Mouse (Mus musculus): Measurements from ENCODE around the gene Mapk12.

Gene Mapk12

DNA sequence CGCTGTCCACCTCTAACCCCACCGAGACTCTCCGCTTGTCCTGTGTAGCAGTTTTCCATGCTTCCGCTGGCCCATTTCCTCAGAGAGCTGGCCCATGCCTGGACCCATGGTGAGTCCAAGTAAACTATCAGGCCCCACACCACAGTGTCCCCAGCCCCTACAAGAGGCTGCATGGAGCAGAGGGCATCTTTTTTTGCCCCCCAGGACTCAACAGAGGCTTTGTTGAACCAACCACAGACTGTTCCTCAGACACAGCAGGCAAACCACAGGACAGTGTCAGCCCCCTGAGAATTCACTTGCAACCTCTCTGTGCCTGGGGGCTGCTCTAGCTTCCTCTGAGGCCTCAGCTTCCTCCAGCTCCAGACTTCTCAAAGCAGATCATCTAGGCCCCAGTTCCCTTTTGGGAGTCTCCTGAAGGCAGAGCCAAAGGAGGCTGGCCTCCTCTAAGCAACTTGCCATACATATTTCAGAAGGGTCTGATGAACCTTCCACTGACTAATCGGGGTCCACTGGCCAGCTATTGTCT is 31.1 kb upstream of the Mapk12 start:
- DNase-seq (ENCODE audit: low spot score in 2 of 2): peak in 1 of 2 experiments; percentile 14

DNA sequence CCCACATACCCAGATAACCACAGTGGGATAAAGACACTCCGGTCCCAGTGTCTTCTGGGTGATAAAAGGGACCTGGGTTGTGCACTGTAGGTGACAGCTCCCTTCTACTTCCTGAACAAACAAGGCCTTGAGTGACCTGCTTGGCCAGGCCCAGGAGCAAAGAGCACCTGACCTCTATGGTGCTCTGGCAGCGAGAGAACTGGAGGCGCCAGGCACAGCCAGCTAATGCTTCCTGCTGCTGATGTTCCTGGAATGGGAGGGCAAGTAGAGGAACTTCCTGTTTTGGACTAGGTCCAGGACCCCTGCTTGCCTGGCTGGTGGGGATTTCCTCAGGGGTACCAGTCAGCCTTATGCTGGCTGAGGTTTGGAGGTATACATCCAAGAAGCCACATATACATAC is 29.6 kb upstream of the Mapk12 start:
- DNase-seq (ENCODE audit: low spot score in 2 of 2): peak; percentile 56 to 61

DNA sequence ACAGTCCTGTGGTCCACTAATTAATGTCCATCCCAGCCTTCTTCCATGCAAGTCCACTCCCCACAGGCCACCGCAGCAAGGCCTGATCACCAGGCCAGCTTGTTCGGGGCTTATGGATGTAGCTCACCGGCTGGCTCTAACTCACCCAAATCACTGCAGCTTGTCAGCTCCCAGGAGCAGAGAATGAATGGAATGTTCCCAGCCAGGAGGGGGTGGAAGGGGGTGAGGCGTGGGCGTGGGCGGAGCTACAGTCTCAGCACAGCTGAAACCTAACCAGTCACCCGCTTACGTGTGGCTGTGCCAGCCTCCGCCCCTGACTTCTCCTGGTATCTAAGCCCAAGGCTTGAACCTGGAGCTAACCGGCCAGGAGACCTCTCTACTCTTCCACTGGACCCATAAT is 28.9 kb upstream of the Mapk12 start:
- peak; percentile 81 to 88 for DNase-seq (ENCODE audit: low spot score in 2 of 2)

DNA sequence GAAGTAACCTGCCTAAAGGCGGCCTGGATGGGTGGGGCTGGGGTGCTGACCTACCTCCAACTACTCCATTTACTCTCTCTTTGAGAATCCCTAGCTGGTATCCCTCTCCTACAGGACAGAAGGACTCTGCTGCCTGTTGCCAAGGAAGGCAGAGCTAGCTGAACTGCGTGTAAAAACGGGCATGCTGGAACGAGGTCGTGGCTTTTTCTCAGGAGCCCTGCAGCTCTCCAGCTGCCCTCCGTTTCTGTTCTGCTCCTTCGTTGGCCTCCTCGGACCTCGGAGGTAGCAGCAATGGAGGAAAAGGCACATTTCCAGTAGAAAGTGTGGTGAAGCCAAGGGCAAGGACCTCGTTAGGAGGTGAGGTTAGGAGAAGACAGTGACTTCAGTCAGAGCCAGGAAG is 28.4 kb upstream of the Mapk12 start:
- DNase-seq (ENCODE audit: low spot score in 2 of 2): no peak

DNA sequence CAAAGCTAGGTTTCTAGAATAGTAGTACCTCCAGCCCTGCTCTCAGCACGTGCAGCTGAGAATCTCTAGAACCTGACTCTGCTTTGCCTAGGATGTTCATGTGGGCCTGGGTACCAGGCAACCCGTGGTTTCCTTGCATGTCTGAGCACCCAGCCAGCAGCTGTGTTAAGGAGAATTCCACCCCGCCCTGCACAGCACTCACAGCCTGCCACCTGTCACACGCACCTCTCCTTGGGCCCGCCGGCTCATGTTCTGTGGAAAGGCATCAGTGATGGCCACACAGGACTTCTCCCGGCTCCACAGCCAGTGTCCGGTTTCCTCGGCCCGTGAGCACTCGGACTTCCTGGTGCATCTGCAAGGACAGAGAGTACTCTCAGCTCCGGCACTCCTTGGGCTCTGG is 25.0 kb upstream of the Mapk12 start:
- no peak for DNase-seq (ENCODE audit: low spot score in 2 of 2)

DNA sequence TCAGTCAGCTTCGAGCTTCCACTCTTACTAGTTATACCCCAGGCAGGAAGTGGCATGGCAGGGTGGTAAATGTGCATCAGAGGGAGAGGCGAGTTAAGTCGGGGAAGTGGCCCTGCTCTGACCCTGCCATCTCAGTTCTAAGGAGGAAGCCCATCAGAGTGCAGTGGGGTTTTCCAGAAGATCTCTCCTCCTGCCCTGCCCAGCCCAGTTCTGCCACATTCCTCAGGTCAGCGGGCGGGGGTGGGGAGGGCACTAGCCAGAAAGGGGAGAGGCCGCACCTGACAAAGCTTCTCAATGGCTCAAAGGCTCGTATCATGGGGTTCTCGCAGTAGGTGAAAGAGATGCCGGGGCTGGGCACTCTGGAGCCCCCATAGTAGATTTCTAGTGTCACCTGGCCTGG is 20.9 kb upstream of the Mapk12 start:
- no peak for DNase-seq (ENCODE audit: low spot score in 2 of 2)

DNA sequence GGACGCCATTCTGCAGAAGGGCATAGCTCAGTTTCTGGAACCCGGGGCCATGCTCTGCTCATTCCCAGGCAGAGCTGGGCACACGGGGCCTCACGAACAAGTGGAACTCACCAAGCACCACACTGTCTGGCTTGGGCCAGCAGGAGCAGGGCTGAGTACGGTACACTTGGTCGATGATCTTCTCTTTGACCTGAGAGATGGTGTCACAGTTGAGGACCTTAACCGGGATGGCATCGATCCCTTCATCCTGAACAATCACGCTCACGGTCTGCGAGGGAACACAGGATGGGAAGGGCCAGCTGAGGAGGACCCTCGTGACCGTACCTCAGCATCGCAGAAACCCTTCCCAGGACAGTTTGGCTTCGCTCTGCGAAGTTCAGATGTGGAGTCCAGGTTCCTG is 18.0 kb upstream of the Mapk12 start:
- DNase-seq (ENCODE audit: low spot score in 2 of 2): no peak

DNA sequence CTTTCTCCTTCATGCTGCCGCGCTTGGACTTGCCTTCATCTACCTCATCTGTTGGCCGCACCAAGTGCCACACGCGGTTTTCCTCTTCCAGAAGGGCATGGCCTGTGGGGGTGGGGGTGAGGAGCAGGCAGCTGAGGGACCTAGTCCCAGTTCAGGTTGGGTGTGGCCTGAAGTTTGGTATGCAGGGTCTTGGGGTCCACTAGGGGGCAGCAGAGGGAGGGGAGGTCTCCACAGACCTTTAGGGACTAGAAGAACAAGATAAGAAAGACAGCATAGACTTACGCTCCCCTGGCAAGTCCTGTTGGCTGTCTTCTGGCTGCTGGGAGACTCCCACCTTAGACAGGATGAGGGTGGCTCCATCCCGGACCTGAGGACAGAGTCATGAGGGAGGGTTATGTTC is 17.5 kb upstream of the Mapk12 start:
- peak; percentile 69 to 73 for DNase-seq (ENCODE audit: low spot score in 2 of 2)

DNA sequence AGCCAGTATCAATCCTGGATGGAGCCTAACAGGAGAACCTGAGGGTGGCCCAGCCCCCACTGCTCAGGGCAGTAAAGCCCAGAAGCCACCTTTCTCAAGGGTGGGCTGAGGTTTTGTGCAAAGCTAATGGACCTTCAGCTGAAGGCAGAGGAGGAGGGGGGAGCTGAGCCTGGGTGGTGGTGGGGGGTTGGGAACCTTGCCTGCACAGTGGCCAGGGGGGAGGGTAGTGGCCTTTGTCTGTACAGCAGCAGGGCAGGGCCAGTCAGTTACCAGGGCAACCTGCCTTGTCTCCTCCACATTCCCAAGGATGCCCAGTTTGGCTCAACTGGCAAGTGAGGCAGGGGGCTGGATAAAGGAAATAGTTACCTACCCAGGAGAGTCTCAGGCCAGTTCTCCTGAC is 11.8 kb upstream of the Mapk12 start:
- no peak for DNase-seq (ENCODE audit: low spot score in 2 of 2)

DNA sequence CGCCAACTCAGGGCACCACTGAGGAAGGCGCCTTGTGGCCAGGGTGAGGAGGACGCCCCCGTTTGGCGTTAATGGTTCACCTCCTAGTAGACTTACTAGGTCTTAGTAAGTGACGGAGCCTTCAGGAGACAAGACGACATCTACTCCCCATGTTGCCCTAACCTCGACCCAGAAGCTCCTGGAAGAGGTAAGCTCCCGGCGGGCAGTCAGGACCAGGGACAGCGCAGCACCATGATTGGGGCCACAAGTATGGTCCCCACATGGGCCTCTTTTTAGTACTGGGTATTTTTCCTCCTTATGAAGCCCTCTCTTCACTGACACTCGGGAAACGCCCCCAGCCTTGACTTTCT is 9.5 kb upstream of the Mapk12 start:
- DNase-seq (ENCODE audit: low spot score in 2 of 2): no peak

DNA sequence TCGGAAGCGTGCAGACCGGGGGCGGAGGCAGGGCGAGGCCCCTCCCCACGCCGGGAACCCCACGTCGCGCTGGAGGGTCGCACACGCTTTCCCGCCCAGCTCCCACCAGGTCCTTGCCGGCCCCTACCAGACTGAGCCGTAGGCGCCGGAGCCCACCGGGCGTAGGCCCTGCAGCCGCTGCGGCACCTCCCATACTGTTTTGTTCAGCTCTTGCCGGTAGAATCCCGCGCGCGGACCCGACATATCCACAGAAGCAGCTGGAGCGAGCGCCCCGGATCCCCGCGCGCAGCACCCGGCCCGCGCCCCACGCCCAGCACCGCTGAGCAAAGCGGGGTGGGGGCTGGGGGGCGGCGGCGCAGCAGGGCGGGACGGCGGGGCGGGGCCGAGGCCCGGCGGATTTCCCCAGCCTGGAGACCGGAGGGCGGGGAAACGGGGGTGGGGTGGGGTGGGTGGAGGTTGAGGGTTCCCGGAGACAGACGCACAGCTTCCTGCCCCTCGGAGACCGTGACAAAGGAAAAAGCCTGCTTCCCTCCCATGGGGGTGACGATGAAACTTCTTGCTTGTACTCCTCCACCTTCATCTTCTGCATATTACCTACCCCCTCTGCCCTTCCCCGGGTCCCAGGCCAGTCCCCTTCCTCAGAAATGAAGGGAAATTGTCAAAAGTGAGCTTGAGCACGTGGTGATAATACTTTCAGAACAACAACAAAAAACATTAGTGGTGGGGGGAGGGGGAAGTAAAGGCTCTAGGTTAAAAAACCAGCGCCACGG is 9.0 kb upstream of the Mapk12 start, which contains the start of gene Mapk11:
Gene Mapk11 (minus strand): TSS at position 358 of the 770 bp plus-strand sequence.
- peak; percentile 52 to 64 for DNase-seq (ENCODE audit: low spot score in 2 of 2)

DNA sequence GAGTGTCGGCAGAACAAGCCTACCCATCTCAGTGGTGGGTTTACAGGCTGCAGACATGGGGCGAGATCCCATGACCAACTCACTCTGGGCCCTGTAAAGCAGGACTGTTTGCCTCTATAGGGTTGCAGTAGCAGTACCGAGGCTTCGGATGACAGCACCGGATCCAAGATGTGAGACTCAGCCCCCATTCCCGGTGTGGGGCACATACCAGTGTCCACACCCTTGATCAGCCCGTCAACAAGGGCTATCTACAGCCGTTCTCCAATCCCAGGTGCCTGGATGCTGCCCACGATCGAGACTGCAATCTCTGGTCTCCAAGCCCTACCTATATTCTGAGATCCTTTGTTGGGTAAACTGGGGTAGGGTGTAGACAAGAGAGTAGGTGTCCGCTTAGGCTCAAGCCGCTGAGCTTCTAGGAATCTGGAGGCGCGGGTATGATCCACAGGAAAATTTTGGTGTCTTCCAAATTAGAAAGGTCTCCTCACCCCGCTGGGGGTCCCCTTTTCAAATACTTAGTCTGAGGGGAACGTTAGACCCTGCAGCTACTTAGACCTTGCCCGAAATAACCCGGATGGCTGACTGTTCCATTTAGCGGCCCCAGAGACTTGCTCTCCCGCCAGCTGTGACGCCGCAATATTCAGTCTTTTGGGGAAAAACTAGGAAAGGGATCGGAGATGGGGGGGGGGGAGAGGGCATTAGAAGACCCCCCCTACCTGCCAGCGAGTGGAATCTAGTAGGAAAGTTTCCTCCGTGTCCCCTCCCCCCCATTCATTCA is 8.2 kb upstream of the Mapk12 start:
- DNase-seq (ENCODE audit: low spot score in 2 of 2): no peak

DNA sequence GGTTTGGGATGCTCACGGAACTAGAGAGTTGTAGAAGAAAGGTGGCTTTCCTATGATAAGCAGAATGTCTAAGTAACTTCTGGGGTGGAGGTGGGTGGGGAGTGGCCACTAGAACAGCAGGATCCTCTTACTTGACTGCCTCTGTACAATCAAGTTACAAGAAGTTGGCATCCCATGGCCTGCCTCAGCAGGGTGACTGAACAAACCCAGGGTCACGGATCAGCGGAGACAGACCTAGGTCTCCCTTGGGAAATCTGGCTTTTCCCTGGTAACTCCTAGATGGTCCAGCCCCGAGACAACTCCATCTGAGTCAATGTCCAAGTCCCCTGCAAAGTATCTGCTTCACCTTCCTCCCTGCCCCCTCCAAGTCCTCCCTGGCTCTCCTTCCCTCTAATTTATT is 7.4 kb upstream of the Mapk12 start:
- no peak for DNase-seq (ENCODE audit: low spot score in 2 of 2)

DNA sequence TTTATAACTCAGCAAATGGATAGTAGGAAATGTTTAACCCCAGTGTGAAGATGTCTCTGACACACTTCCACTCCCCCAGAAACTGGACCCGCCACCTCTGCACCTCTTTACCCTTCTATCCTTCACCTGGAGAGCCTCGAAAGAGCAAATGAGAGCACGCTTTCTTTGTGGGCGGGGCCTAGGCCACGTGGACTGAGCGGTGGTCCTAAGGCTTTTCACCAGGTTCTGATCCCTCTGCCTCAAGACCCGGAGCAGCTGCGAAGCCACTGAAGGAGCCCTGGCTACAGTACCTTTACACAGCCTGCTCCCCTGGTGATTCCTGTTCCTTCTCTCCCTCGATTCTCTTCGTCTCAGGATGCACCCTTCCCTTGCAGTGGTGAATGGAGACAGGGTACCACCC is 7.0 kb upstream of the Mapk12 start:
- no peak for DNase-seq (ENCODE audit: low spot score in 2 of 2)

DNA sequence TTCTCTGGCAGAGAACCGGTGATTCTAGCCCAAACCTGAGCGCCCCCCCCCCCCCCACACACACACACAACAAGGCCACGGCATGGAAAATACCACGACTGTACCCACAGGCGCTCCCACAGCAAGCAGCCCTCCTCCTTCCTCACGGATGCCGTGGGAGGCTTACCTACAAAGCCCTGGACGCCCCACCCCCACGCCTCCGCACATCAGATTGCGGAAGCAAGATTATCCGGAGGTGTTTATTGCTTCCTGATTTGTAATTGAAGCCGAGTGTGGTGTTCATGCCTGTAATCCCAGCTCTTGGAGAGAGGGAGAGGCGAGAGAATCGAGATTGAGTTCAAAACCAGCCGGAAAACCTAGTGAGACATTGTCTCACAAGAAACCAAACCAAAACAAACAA is 6.5 kb upstream of the Mapk12 start:
- DNase-seq (ENCODE audit: low spot score in 2 of 2): no peak

DNA sequence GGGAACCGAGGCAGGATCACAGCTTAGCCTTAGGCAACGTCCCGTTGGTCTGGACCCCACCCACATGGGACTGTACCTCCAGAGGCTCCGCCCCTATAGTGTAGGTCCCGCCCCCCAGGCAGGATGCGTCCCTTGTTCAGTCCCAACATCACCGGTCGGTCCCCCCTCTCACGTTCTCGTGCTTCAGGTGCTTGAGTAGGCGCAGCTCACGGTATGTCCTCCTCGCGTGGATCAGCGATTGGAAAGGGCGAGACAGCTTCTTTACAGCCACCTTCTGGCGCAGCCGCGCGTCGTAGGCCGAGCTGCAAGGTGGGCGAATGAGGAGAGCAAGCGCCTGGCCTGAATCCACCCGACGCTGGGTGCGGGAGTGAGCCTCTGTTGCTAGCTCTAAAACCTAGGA is 6.0 kb upstream of the Mapk12 start:
- DNase-seq (ENCODE audit: low spot score in 2 of 2): no peak

DNA sequence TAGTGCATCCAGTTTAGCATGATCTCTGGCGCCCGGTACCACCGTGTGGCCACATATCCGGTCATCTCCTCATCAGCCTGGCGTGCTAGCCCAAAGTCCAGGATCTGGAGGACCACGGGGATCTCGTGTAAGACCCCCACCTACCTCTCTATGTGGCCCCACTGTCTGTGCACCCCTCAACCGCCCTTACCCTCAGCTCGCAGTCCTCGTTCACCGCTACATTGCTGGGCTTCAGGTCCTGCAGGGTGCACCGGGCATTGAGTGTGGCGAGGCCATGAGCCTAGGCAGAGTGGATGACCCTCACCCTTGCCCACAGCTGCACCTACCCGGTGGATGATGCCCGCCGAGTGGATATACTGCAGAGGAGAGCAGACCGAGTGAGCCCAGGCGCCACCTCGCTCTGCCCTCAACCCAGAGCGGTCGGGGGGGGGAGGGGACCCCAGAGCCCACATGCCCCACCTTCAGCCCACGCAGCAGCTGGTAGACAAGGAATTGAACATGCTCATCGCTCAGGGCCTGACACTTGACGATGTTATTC is 5.4 kb upstream of the Mapk12 start:
- DNase-seq (ENCODE audit: low spot score in 2 of 2): no peak

DNA sequence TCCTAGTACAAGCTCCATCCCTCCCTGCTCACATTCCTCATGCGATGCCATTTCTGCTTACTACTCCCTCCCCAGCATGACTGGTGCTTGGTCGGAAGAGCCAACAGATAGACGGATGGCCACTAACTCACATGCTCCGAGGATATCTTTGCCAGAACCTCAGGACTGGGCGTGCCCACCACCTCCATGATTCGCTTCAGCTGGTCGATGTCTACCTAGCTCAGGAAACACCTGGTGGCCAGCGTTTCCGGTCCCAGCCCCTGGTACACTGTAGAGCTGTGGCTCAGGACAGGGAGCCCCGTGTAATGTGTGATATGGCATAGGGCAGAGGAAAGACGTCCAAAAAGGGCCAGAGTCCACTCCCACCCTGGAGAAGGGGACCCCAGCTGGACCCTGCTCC is 4.5 kb upstream of the Mapk12 start:
- no peak for DNase-seq (ENCODE audit: low spot score in 2 of 2)

DNA sequence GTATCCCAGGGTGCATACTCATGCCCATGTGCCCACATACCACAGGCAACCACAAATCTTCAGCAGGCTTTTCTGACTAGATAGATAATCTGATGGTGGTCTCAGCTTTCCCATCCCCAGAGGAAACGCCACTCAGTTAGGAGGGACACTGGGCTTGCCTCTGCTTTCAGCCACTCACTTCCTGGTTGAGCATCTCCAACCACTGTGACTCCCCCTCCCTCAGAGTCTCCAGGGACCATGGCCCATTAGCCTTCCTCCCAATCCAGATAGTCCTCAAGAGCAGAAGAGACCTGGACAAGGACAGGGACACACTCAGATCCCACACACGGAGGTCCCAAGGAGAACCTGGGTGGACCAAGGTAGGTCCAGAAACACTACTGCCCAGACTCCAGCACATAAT is 2.6 kb upstream of the Mapk12 start:
- no peak for DNase-seq (ENCODE audit: low spot score in 2 of 2)

DNA sequence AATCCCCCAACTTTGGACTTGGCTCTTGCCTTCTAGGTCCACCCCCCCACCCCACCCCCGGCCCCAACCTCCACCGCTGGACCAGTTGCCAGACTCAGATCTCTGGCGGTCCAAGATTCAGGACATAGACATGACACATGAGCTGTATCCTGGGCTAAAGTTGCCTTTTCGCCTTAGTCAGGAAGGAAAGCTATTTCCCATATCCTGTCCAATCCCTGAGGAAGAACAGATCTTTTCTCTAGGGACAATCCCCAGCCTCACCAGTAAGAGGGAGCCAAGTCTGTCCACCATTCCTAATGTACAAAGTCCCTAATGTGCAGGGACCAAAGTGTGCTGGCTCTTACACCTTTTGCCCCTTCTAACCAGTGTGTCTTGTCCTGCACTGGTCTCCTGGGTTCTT is 1.4 kb upstream of the Mapk12 start:
- peak; percentile 35 to 75 for DNase-seq (ENCODE audit: low spot score in 2 of 2)

DNA sequence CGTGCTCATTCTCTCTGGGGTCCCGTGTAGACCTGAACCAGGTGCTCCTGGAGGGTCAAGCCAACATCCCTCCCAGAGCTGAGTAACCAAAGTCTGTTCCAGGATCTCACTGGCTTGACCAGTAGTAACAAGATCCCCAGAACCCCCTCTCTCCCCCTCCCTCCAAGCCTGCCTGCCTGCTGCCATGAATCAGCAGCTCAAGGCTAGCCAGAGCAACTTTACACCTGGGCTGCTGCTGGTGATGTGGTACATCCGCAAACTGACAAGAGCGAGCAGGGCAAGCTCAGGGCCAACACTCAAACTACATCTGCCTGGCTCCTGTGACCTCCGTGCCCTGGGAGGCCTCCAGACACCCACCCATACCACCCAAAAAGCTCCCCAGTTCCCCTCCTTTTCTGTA is 940 bp upstream of the Mapk12 start:
- no peak for DNase-seq (ENCODE audit: low spot score in 2 of 2)

DNA sequence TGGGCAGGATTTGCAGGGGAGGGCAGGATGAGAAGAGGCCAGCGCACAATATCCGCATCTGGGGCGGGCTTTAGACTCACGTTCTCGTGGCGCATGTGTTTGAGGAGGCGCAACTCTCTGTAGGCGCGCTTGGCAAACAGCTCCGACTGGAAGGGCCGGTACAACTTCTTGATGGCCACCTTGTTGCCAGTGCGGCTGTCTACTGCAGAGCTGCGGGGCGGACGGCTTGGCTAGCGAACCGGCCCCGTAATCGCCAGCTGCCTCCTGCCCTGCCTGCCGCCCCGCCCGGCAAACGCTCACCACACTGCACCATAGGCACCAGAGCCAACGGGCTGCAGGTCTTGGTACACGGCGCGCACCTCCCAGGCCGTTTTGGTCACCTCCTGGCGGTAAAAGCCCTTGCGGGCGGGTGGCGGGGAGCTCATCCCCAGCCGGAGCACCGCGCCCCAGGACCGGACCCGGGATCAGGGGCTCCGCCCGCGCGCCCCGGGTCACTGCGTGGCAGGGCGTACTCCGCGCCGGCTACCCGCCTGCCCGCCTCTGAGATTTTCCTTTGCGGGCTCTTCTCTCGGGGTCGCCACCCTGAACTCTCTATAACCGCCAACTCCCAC is 350 bp downstream of the Mapk12 start:
- DNase-seq (ENCODE audit: low spot score in 2 of 2): peak; percentile 77 to 78
